Mouse (Mus musculus): ENCODE results near the gene Enpp3. TPM values are rescaled to one million over a fixed set of nuclear protein-coding genes. Genes with fewer than 3 reads are reported as not detected.

The Enpp3 gene
- total RNA-seq (2021), result 1 to 10 TPM in 1 of 2 experiments, under 1 TPM in 1; 0.71 to 1.1 TPM

DNA sequence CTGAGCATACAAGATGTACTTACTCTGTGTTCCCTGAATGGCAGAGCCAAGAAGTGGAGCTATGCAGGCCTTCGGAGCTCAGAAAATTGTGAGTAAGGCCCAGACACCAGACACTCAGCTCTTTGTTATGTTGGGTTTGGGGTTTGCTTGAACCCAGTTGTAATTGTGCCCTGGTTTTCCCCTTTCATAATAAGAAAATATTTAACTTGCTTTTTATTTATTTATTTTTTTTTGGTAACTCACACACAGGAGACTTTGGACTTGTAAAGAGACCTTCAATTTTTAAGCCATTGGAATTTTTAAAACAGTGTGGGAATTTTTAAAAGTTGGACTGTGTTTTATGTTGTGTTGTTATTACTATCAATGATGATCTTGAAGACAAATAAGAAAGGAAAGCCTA is at the start of gene Enpp3:
TSS of gene Enpp3 (minus strand) at position 148 of the 400 bp plus-strand sequence.
- intact Hi-C loops (cut with DNase I), result no loop called here
- no peak for DNase-seq (ENCODE audit: low spot score in 2 of 2)

DNA sequence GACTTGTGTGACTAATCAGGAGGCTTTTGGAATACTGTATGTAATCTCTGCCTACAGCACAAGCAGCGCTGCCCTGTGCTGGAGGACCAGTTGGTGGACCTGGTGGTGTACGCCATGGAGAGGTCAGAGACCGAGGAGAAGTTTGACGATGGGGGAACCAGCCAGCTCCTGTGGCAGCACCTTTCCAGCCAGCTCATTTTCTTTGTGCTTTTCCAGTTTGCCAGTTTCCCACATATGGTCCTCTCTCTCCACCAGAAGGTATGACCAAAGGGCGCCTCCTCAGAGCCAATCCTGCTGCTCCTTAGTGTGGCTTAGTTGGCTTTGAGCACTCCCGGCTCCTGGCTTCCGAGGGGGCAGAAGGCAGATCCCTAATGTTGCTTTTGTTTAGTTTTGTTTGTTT is 45.7 kb upstream of the Enpp3 start:
- DNase-seq (ENCODE audit: low spot score in 2 of 2), result no peak
- intact Hi-C loops (cut with DNase I), result no loop called here

DNA sequence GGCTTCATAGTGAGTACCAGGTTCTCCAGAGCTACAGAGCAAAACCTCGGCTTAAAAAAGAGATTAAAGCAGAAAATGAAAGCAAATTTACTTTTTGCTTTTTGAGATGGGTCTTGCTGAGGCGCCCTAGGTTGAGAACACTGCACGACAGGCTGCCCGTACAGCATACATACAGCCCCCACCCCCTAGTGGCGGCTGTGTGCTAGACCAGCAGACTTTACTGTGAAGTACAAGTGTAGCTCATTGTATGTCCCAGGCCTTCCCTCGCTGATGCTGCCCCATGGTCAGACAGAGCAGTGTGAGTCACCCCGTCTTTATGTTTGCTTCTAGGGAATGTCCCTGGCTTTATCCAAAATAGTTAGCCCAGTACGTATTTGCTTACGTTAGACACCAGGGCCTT is 43.4 kb upstream of the Enpp3 start:
- DNase-seq (ENCODE audit: low spot score in 2 of 2), result peak in 1 of 2 experiments; percentile 25
- intact Hi-C loops (cut with DNase I), result no loop called here

DNA sequence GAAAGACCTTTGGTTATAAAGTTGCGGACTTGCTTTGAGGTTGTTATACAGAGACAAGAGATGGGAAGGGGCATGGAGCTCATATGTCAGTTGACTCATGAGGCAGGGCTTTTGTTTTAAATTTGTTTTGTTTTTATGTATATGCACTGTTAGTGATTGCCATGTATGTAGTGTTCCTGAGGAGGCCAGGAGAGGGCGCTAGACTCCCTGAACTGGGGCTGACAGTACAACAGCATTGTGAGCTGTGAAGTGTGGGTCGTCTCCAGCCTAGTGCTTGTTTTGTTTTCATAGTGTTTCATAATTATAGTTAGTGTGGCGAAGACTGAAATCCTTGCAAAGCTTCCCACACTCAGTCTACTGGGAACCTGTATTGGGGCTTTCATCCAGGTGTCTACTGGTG is 31.0 kb upstream of the Enpp3 start:
- intact Hi-C loops (cut with DNase I), result no loop called here
- no peak for DNase-seq (ENCODE audit: low spot score in 2 of 2)

DNA sequence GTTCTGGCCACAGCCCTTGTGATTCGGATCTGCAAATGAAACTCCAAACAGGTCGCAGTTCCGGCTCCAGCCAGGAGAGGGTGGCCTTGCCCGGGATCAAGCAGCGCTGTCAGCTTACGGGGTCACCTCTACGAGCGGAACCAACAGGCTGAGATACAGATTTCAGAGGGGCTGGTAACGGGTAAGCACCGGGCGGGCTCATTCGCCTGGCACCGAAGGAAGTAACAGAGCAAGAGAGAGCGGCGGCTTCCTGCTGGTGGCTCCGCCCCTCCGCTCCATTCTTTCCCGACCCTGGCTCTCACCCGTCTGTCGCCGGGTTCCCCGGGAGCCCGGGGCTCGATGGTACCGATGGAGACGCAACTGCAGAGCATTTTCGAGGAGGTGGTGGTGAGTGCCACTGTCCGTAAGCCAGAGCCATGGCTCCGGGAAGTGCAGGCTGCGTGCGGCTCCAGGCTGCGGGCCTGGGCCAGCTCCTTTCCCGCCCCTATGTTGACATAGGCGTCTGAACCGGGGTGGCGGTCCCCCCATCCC is 27.2 kb upstream of the Enpp3 start, which contains the start of gene Med23:
TSS of gene Med23 (plus strand) at position 227 of the 531 bp plus-strand sequence.
- DNase-seq (ENCODE audit: low spot score in 2 of 2), result peak; percentile 97 to 99
- intact Hi-C loops (cut with DNase I), result loop anchor here (2.0 kb wide), 1 partner anchor 349 kb away; no protein-coding TSS in a partner anchor

DNA sequence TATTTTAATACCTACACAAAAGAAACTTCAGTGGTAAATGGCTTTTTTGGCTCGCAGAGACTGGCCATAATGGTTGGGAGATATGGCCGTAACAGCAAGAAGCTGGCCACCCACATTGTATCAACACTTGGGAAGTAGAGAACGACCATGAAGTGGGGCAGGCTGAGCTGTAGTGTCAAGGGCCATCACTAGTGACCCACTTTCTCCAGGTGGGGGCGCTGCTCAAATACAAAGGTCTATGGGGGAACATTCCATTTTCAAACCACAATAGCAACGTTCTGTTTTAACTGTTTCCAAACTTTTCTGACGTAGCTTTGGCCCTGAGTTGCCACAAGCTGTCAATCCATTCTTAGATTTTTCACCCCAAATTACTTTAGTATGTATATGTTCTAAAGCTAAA is 21.8 kb upstream of the Enpp3 start:
- no peak for DNase-seq (ENCODE audit: low spot score in 2 of 2)
- intact Hi-C loops (cut with DNase I), result no loop called here

DNA sequence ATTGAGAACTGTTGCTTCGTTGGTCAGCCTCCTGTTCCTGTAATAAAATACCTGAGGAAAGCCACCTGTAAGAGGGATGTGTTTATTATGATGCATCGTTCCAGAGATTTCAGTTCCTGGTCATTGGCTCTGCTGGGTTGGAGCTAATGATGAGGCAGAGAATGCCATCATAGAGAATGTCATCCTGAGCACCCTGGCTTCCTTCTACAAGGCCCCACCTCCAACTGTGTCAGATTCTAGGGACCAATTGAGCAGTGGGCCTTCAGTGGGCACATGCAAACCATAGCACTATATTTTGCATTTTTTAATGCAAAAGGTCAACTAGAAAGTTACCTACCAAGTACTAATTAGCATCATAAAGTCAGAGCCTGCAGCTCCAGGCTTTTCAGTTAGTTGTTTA is 20.5 kb upstream of the Enpp3 start:
- no peak for DNase-seq (ENCODE audit: low spot score in 2 of 2)
- intact Hi-C loops (cut with DNase I), result no loop called here

DNA sequence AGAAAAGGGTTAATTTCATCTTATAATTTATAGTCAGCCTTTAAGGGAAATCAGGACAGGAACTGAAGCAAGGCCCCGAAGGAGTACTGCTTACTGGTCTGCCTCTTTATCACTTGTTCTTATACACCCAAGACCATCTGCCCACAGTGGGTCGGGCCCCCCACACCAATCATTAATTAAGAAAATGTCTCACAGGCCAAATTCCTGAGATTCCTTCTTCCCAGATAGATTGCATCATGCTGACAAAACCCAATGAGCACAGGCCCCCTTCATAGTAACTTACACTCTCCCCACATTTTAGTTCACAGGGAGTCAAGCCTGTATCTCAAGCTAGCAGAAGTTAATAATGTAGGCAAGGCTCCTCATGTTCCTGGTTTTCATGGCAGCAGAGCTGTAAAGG is 625 bp downstream of the Enpp3 start:
- no peak for DNase-seq (ENCODE audit: low spot score in 2 of 2)
- intact Hi-C loops (cut with DNase I), result no loop called here

DNA sequence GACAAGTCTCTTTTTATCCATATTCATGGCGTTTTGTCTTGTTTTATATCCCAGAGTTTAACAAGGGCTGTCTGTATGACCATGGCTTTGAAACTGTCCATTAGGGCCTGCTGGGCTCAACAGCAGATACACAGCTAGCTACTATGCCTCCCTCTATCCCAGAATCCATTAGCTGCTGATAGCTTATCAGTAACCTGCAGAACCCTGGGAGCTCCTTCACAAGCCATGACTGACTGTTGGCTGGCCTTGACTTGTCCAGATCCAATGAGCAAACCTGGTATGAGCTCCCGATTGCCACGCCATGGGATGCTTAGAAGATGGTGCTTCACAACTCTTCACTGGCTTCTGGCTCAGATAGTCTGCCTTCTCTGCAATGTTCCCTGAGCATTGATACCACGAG is 1.8 kb downstream of the Enpp3 start:
- intact Hi-C loops (cut with DNase I), result no loop called here
- DNase-seq (ENCODE audit: low spot score in 2 of 2), result no peak

DNA sequence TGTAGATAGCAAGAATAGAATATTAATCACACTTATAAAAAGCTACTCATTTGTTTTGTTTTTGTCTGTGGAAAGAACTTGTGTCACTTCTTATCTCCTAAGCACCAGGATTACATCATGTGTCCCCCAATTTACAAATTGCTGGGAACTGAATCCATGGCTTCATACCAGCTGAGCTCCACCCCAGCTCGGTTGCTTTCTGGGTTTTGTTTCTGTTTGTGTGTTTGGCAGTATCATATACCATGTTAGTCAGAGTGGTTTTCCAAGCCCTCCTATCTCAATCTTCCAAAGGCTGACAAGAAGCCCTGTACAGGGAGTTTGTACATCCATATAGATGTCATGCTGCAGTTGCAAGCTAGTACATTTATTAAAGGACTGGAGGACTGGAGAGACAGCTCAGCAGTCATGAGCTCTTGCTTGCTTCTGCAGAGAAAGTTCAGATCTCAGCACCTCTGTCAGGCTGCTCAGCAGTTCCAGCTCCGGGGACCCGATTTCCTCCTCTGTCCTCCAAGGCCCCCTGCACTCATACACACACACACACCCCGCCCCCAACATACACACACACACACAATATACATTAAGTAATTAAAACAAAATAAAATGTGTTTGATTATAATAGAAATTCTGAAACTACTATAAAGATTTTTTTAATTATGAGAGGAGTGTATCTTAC is 6.1 kb downstream of the Enpp3 start:
- intact Hi-C loops (cut with DNase I), result no loop called here
- no peak for DNase-seq (ENCODE audit: low spot score in 2 of 2)

DNA sequence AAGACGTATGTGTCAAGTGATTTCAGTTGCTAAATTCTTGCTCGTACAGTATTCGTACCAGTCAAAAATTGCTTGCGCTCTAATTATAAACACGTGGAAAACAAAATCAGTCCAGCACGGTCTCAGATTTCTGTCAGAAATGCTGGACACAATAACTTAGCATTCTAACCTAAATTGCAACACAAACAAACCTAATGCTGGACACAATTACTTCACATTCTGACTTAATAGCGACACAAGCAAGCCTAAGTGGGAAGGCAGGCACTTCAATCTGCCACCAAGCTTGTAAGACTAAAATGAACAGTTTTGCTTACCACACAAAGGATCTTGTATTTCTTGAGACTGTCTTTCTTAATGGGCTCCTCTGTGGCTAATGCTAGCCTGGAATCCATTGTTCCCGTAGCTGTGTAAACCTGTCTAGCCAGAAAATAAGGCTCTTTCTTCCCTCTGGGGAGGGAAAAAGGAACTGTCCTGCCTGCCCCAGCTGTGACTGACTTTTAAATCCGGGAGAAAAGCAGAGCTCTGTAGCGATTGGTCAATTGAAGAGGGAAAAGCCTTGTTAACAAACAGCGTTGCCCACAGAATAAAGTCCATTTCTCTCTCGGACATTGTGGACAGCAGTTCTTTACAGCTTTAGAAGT is 6.8 kb downstream of the Enpp3 start:
- no peak for DNase-seq (ENCODE audit: low spot score in 2 of 2)
- intact Hi-C loops (cut with DNase I), result no loop called here

DNA sequence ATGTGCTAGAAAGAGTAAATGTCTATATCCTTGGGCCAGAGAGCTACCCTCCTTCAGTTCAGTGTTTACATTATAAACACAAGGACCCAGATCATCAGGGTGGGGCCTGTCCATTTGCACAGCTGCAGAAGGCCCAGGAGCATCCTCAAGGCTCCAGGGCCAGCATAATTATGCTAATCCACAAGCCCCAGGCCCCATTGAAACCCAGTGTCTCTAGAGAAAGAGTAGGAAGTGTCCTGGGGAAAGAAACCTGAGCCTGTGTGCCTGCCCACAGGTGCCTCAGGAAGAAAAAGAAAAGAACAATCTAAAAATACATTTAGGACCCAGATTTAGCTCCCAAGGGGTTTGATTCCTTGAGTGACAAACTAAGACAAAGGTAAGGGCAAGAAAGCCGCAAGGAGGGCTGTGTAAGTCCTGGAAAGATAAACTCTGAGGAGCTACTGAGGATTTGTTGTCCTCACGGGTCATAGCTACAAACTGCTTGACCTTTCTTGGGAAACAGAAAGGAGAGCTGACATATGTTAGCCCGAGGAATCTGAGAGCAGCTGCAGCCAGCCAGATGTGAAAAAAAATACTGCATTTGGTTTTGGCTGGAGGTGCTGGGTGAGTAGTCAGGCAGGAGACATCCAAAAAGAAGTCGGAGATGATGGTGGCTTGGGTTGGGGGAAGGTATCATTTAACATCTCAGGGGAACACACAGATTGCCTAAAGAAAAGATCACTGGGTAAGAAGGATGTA is 7.8 kb downstream of the Enpp3 start:
- DNase-seq (ENCODE audit: low spot score in 2 of 2), result no peak
- intact Hi-C loops (cut with DNase I), result no loop called here

DNA sequence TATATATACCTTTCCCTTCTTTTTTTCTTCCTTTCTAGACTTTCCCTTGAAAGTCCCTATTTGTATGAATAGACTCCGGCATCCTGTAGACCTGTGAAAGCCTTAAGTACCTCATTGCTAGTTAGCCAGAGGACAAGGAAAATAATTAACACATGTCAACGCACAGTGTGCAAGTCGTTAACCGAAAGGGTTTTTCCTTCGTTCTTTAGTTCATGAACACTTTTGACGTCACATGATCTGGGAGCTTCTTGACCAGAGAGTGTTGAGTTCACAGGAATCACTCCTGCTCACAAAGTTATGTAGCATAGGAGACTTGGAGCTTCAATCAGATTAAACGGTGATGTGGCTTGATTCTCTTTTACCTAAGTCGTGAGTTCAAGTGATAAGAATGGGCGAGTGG is 10.3 kb downstream of the Enpp3 start:
- no peak for DNase-seq (ENCODE audit: low spot score in 2 of 2)
- intact Hi-C loops (cut with DNase I), result no loop called here

DNA sequence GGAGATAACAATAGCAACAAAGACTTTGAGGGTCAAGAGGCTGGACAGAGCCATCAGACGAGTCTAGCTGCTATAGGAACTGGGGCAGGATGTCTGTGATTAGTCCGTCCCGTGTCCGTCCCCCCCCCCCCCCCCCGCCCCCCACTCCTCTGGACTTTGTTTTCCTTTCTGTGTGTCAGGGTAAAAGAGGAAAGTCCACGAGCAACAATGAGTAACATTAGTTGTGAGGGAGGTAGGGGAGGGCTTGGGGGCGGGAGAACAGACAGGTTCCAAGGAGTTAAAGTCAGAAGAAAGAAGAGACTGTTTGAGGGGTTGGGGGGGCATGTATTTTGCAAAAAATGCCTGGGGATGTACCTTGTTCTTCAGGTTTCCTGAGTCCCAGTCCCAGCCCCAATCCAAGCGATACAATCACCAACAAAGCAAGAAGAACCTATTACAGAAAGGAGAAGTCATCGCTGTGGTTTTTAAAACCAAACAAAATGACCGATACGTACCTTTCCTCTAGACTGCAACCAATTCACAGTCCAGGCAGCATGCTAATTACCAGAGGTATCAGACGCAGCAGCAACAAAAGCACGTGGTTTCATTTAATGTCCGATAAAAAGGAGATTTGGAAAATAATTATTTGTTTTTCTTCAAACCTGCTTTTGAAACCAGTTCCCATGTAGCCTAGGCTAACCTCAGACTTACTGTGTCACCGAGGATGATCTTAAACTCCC is 11.1 kb downstream of the Enpp3 start:
- intact Hi-C loops (cut with DNase I), result no loop called here
- DNase-seq (ENCODE audit: low spot score in 2 of 2), result no peak

DNA sequence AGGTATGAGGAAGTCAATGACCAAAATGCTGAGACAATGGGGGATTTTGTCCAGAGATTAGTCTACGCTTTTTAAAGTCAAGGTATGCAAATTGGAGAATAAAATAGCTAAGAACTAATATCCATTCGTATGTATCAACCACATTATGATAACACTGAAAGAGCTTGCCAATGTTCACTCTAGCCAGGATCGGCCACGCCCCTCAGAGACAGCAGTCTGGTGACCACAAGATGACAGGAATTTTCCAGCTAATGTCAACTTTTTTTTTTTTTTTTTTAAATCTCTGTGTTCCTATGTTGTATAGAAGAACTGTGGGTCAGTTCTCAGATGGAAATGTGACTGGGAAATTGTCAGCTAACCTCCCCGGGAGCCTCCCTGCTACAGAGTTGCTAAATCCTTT is 12.2 kb downstream of the Enpp3 start:
- intact Hi-C loops (cut with DNase I), result no loop called here
- DNase-seq (ENCODE audit: low spot score in 2 of 2), result no peak

DNA sequence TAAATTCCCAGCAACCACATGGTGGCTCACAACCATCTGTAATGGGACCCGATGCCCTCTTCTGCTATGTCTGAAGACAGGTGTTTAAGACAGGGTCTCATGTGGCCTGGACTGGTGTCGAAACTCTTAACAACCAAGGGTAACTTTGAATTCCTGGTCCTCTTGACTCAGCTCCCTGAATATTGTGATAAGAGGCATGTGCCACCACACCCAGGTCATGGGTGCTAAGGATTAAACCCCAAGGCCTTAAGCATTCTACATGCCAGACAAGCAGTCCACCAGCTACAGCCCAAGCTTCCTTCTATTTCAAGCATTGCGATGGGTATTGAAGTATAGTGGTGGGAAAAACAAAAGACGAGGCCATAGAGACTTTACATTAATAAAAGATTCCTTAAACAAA is 14.5 kb downstream of the Enpp3 start:
- intact Hi-C loops (cut with DNase I), result no loop called here
- no peak for DNase-seq (ENCODE audit: low spot score in 2 of 2)

DNA sequence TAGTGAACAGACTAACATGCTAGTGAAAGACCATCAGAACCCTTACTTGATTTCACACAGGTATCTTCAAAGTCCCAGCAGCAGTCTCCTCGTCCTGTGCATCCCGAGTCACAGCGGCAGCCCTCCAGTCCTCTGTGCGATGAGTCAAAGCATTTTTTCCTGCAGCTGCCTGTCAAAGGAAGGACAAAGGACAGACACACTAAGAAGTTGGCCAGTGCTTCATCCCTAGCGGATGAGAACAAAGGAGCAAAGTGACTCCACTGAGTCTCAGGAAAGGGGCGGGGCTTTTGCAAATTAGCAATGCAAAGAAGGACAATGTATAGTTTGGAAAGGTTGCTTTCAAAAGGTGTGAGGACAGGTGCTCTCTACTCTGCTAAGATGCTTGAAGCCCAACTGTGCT is 16.5 kb downstream of the Enpp3 start:
- no peak for DNase-seq (ENCODE audit: low spot score in 2 of 2)
- intact Hi-C loops (cut with DNase I), result no loop called here

DNA sequence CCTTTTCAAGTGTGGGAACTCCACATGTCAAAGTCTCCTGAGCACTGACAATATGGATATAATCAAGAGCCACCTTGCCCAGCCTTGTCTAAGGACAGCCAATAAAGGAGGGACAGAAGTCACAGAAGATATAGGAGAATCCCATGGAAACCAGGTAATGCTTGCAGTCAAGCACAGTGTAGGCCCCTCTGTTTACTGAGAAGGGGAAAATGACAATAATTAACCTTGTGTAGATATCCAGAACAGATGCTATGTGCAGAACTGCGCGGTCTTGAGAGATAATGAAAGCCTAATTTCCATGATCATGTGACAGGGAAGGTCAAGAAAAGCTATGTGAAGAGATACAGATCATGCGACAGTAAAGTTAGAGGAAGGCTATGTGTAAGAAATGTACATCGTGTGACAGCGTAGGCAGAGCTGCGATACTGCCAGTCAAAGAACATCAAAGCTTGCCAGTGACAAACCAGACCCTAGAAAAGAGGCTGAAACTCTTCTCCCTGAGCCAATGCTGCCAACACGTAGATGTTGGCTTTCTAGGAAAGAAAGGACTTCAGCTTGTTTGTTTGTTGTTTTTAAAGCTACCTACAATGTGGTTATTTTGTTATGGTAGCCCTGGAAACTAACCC is 17.1 kb downstream of the Enpp3 start:
- intact Hi-C loops (cut with DNase I), result no loop called here
- DNase-seq (ENCODE audit: low spot score in 2 of 2), result no peak

DNA sequence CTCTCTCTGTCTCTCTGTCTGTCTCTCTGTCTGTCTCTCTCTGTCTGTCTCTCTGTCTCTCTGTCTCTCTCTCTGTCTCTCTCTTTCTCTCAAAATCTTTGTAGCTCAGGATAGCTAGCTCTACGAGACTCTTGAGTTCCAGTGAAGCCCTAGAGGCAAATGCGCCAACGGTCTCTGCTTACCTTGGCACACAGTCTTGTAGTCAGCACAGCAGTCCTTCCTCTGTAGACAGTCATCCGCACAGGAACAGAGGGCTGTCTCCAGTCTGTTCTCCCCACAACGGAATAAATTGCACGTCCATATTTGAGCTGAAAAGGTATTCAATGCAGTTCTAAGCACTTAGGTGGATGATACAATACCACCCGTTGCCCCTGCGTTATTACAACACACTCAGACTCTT is 18.0 kb downstream of the Enpp3 start:
- intact Hi-C loops (cut with DNase I), result no loop called here

More for the DNA sequence above, 18.0 kb downstream of the Enpp3 start:
- DNase-seq (ENCODE audit: low spot score in 2 of 2), result no peak
